9 mouse cellular contexts compared by ENCODE assay signal in the genomic region with DNA sequence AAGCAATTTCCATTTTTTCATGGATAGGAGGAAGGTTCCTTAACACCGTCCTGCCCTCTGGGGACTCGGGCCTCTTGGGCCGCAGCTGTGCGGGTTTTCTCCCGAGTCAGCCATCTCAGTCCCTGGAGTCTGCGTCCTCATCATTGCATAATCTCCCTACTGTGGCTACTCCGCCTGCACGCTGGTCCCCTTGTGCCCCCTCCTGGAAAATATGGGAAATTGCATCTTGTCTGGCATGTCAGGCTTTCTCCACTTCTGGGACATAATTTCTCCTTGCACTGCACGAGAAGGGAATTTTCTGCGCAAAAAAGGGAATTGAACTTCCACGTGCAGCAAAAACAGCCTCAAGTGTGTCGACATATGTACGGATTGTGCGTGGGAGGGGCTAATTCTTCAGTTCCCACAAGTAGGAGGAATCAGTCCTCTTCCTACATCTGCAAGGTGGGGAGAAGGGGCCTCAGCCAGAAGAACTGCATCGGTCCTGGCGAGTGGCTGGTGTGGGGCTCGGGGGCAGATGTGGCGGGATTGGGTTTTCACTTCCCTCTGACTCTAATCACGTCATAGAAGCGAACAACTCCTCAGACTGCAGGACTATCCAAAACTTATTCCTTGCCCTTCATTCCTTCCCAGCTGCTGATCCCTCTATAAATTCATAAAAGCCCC.
DNase-seq lines count a peak whose midpoint lies in the region; ATAC-seq and TF ChIP-seq lines count a peak whose summit lies in the region.
"Had no signal": no experiment of that assay in that cellular context is flagged by ENCODE, and none has a peak within 500 bp of the region (broad histone marks: within the 10 kb centered on the region; RNA-seq: fewer than 3 reads in every experiment).

No protein-coding gene starts in this region.

- no peaks in the 10 kb centered on the region for H3K36me3 ChIP-seq in embryonic facial prominence, embryonic 10.5 days (replicated peaks)
- H3K36me3 ChIP-seq in limb, embryonic 11.5 days (ENCODE audit: control insufficient read depth, insufficient read depth, low read length): no peaks in the 10 kb centered on the region
- no peaks in the 10 kb centered on the region for H3K36me3 ChIP-seq in midbrain, embryonic 13.5 days
- H3K36me3 ChIP-seq in small intestine, adult 2 months (ENCODE audit: control insufficient read depth, insufficient read depth, low read length): no peaks in the 10 kb centered on the region
- H3K36me3 ChIP-seq: G1E had no signal

- 11% methylated on average over 20 of the region's 20 CpGs for WGBS in embryonic facial prominence, embryonic 10.5 days
- 11% methylated on average over 20 of the region's 20 CpGs for WGBS in limb, embryonic 11.5 days
- 10% methylated on average over 20 of the region's 20 CpGs for WGBS in midbrain, embryonic 13.5 days
- WGBS in small intestine, adult 2 months: 8% methylated on average over 20 of the region's 20 CpGs

- peak overlapping the region; percentile 38; the same call in 1 of the 2 replicates for H3K4me3 ChIP-seq in embryonic facial prominence, embryonic 10.5 days
- no peak overlapping the region for H3K4me3 ChIP-seq in limb, embryonic 11.5 days (ENCODE audit: low read depth, low read length)
- peak overlapping the region; percentile 28 for H3K4me3 ChIP-seq in midbrain, embryonic 13.5 days (replicated peaks)
- H3K4me3 ChIP-seq in small intestine, adult 2 months (ENCODE audit: low read depth, low read length): no peak overlapping the region

- H3K9me3 ChIP-seq in embryonic facial prominence, embryonic 10.5 days: no peaks in the 10 kb centered on the region
- H3K9me3 ChIP-seq in limb, embryonic 11.5 days (ENCODE audit: control insufficient read depth, low read length): no peaks in the 10 kb centered on the region
- H3K9me3 ChIP-seq in midbrain, embryonic 13.5 days: no peaks in the 10 kb centered on the region
- H3K9me3 ChIP-seq: G1E had no signal

- peak; percentile 83; the same call in 1 of the 2 replicates for TF ChIP-seq CTCF in small intestine, adult 2 months (IDR thresholded peaks at IDR 0.05; ENCODE audit: extremely low read depth, insufficient read length, insufficient replicate concordance, low read depth, low read length)

- H3K27me3 ChIP-seq in embryonic facial prominence, embryonic 10.5 days (replicated peaks; ENCODE audit: low read depth, poor library complexity, severe bottlenecking): no peaks in the 10 kb centered on the region
- H3K27me3 ChIP-seq in limb, embryonic 11.5 days (ENCODE audit: control insufficient read depth, insufficient read depth, low read length): no peaks in the 10 kb centered on the region
- no peaks in the 10 kb centered on the region for H3K27me3 ChIP-seq in midbrain, embryonic 13.5 days
- no peaks in the 10 kb centered on the region for H3K27me3 ChIP-seq in small intestine, adult 2 months (ENCODE audit: control insufficient read depth, insufficient read depth, low read length)

- no peak overlapping the region for H3K9ac ChIP-seq in limb, embryonic 11.5 days (ENCODE audit: low read length)
- 0 out of 2 replicates have a peak overlapping the region, but pooled peaks have one; percentile 28 for H3K9ac ChIP-seq in midbrain, embryonic 13.5 days (replicated peaks)

- peak; percentile 23 to 62 for DNase-seq in urinary bladder, adult 18-20 months (ENCODE audit: low spot score in 2 of 2)
- DNase-seq in urinary bladder, postnatal 10 days (ENCODE audit: low spot score): no peak
- DNase-seq in embryonic facial prominence, embryonic 10.5 days (ENCODE audit: low spot score): peak; percentile 73
- DNase-seq in heart, adult 18-20 months: peak; percentile 80 to 83
- DNase-seq in kidney, adult 18-20 months: peak; percentile 64
- peak; percentile 71 for DNase-seq in limb, embryonic 11.5 days (ENCODE audit: low spot score)

- no peak overlapping the region for H3K4me2 ChIP-seq in limb, embryonic 11.5 days (ENCODE audit: low read depth, severe bottlenecking)
- H3K4me2 ChIP-seq in midbrain, embryonic 13.5 days (replicated peaks): peak overlapping the region; percentile 51

- peaks cover 10% of the 10 kb centered on the region; the same call in 1 of the 2 replicates for H3K4me1 ChIP-seq in embryonic facial prominence, embryonic 10.5 days
- H3K4me1 ChIP-seq in limb, embryonic 11.5 days (ENCODE audit: control insufficient read depth, insufficient read depth, low read length): no peaks in the 10 kb centered on the region
- H3K4me1 ChIP-seq in midbrain, embryonic 13.5 days (replicated peaks): peaks cover 13% of the 10 kb centered on the region
- H3K4me1 ChIP-seq in small intestine, adult 2 months (ENCODE audit: control insufficient read depth, insufficient read depth, insufficient read length, low read length): no peaks in the 10 kb centered on the region

- H3K27ac ChIP-seq in embryonic facial prominence, embryonic 10.5 days (replicated peaks): no peak overlapping the region; the same call in 1 of the 2 replicates
- H3K27ac ChIP-seq in limb, embryonic 11.5 days (replicated peaks; ENCODE audit: low read depth, low read length): no peak overlapping the region
- no peak overlapping the region for H3K27ac ChIP-seq in midbrain, embryonic 13.5 days
- H3K27ac ChIP-seq in small intestine, adult 2 months (ENCODE audit: insufficient read depth, low read depth, low read length): no peak overlapping the region

- peak; percentile 82 for ATAC-seq in limb, embryonic 11.5 days (ENCODE audit: insufficient number of reproducible peaks, low FRiP score, low TSS enrichment, low read depth)
- ATAC-seq in midbrain, embryonic 13.5 days: peak; percentile 98

- no peak for TF ChIP-seq POLR2A in small intestine, adult 2 months (IDR thresholded peaks at IDR 0.05; ENCODE audit: low read depth, low read length)

Comparison
In these comparisons a context has a peak if more than half of its experiments do, and no peak if none do; other contexts are left out.
1. H3K4me3 ChIP-seq: peak in embryonic facial prominence, embryonic 10.5 days (single experiment) and midbrain, embryonic 13.5 days (single experiment); none in limb, embryonic 11.5 days (single experiment) and small intestine, adult 2 months (single experiment).